Mouse (Mus musculus) midbrain, embryonic 12.5 days (tissue): ENCODE measurements around the gene Nagpa. TPM values are rescaled to one million over a fixed set of nuclear protein-coding genes. Genes with fewer than 3 reads are reported as not detected.
"Not testable (repeated sequence)": the region's sequence is repeated elsewhere in the genome, so short reads cannot be mapped to it uniquely, and the experiment has no call there.

Experiments
- ATAC-seq: fragments of 200-750 bp; cut with Nextera tagmentation; 2 replicates; pipeline ENCODE4 v1.8.0; 2017; ENCODE audit warnings: low read depth, moderate TSS enrichment, moderate library complexity; ENCODE audit not compliant: low FRiP score
- H3K27ac ChIP-seq: fragments of 300-500 bp; sonication (generic); replicated peaks from 2 replicates; pipeline ENCODE4 v1.5.1; 2016; ENCODE audit warnings: mild to moderate bottlenecking
- H3K27me3 ChIP-seq: fragments of 300-500 bp; sonication (generic); 2 replicates; pipeline ENCODE4 v1.6.1; 2016; ENCODE audit warnings: mild to moderate bottlenecking
- H3K36me3 ChIP-seq: fragments of 300-500 bp; sonication (generic); 2 replicates; pipeline ENCODE4 v1.6.1; 2016
- H3K4me1 ChIP-seq: fragments of 300-500 bp; sonication (generic); 2 replicates; pipeline ENCODE4 v1.6.1; 2016
- H3K4me2 ChIP-seq: fragments of 300-500 bp; sonication (generic); replicated peaks from 2 replicates; pipeline ENCODE4 v1.6.1; 2016; ENCODE audit warnings: mild to moderate bottlenecking, moderate library complexity
- H3K4me3 ChIP-seq: fragments of 300-500 bp; sonication (generic); 2 replicates; pipeline ENCODE4 v1.5.1; 2016; ENCODE audit warnings: mild to moderate bottlenecking
- H3K9ac ChIP-seq: fragments of 300-500 bp; sonication (generic); replicated peaks from 2 replicates; pipeline ENCODE4 v1.6.1; 2016; ENCODE audit warnings: mild to moderate bottlenecking, moderate library complexity
- H3K9me3 ChIP-seq: fragments of 300-500 bp; sonication (generic); 2 replicates; pipeline ENCODE4 v1.6.1; 2016; ENCODE audit warnings: mild to moderate bottlenecking
- WGBS: fragments of 180-500 bp; shearing (Covaris S2); methylation state at CpG from one replicate; pipeline ENCODE4 v1.1.7; 2016; 5-methylcytosine and 5-hydroxymethylcytosine counted together
- polyA plus RNA-seq: library from polyadenylated mRNA; unstranded; fragments of >200 nt; fragmentation: Nextera tagmentation; extraction: Ambion mirVana; gene quantifications from 2 replicates; pipeline ENCODE4 v1.2.1, GENCODE M21; 2016

The Nagpa gene
- 11.2 and 12.9 TPM in 2 replicates for polyA plus RNA-seq

GRCm38 (mm10) chr16:5203668-5204433 lies at the start of gene Nagpa:
Gene Nagpa, minus strand, starts transcription at chr16:5204012.
- WGBS = 4% methylated on average over 40 of the region's 40 CpGs
- H3K27me3 ChIP-seq = peaks cover 26% of the 10 kb centered on the region
- peaks cover 5% of the 10 kb centered on the region; the same call in 1 of the 2 replicates for H3K36me3 ChIP-seq
- H3K4me3 ChIP-seq = peak within 1 kb of the TSS; percentile 88
- no peaks in the 10 kb centered on the region for H3K9me3 ChIP-seq
- peaks cover 12% of the 10 kb centered on the region for H3K4me1 ChIP-seq
- no peak within 1 kb of the TSS for H3K27ac ChIP-seq
- peak within 1 kb of the TSS; percentile 99 for H3K4me2 ChIP-seq
- H3K9ac ChIP-seq = peak within 1 kb of the TSS; percentile 69
- peak; percentile 90 for ATAC-seq

- WGBS = 88% methylated on average over 2 of the region's 2 CpGs
- Histone ChIP-seq H3K4me1 (peaks cover 14% of the 10 kb centered on the region), H3K9ac (no peak overlapping the region), H3K9me3 (no peaks in the 10 kb centered on the region), H3K27me3 (no peaks in the 10 kb centered on the region), H3K27ac (no peak overlapping the region), H3K36me3 (peaks cover 21% of the 10 kb centered on the region), H3K4me2 (no peak overlapping the region), H3K4me3 (no peak overlapping the region)
- ATAC-seq = no peak
Measured at GRCm38 (mm10) chr16:5252260-5252659, 48.4 kb upstream of the Nagpa start.

- H3K4me2 ChIP-seq = no peak overlapping the region
- WGBS = 87% methylated on average over 3 of the region's 3 CpGs
- no peaks in the 10 kb centered on the region for H3K9me3 ChIP-seq
- no peak overlapping the region for H3K9ac ChIP-seq
- no peak overlapping the region for H3K27ac ChIP-seq
- H3K4me3 ChIP-seq = no peak overlapping the region
- H3K27me3 ChIP-seq = no peaks in the 10 kb centered on the region
- no peak for ATAC-seq
- H3K36me3 ChIP-seq = peaks cover 26% of the 10 kb centered on the region
- peaks cover 10% of the 10 kb centered on the region for H3K4me1 ChIP-seq
Measured at GRCm38 (mm10) chr16:5250891-5251290, 47.1 kb upstream of the Nagpa start.

GRCm38 (mm10) chr16:5244411-5244810 lies 40.6 kb upstream of the Nagpa start:
- no peaks in the 10 kb centered on the region for H3K4me1 ChIP-seq
- ATAC-seq = no peak
- no peak overlapping the region for H3K4me3 ChIP-seq
- no peak overlapping the region for H3K27ac ChIP-seq
- no peak overlapping the region for H3K9ac ChIP-seq
- no peak overlapping the region for H3K4me2 ChIP-seq
- no peaks in the 10 kb centered on the region for H3K9me3 ChIP-seq
- H3K36me3 ChIP-seq = peaks cover 74% of the 10 kb centered on the region
- no peaks in the 10 kb centered on the region for H3K27me3 ChIP-seq
- WGBS = 32% methylated on average over 7 of the region's 7 CpGs

GRCm38 (mm10) chr16:5242882-5243281 lies 39.1 kb upstream of the Nagpa start:
- Histone ChIP-seq H3K9me3 (no peaks in the 10 kb centered on the region), H3K27me3 (no peaks in the 10 kb centered on the region), H3K4me1 (no peaks in the 10 kb centered on the region), H3K4me3 (no peak overlapping the region), H3K9ac (no peak overlapping the region), H3K4me2 (no peak overlapping the region), H3K36me3 (peaks cover 64% of the 10 kb centered on the region), H3K27ac (no peak overlapping the region)
- no peak for ATAC-seq
- 93% methylated on average over 6 of the region's 6 CpGs for WGBS

GRCm38 (mm10) chr16:5242355-5242754 lies 38.5 kb upstream of the Nagpa start:
- 92% methylated on average over 4 of the region's 4 CpGs for WGBS
- no peaks in the 10 kb centered on the region for H3K9me3 ChIP-seq
- H3K36me3 ChIP-seq = peaks cover 58% of the 10 kb centered on the region

GRCm38 (mm10) chr16:5233418-5234313 lies 29.9 kb upstream of the Nagpa start, which contains the start of gene Alg1:
Gene Alg1, plus strand, starts transcription at chr16:5233621.
- ATAC-seq = peak; percentile 95
- no peaks in the 10 kb centered on the region for H3K27me3 ChIP-seq
- H3K4me3 ChIP-seq = peak within 1 kb of the TSS; percentile 86
- H3K9ac ChIP-seq = peak within 1 kb of the TSS; percentile 83
- no peaks in the 10 kb centered on the region for H3K36me3 ChIP-seq
- 2% methylated on average over 47 of the region's 47 CpGs for WGBS
- H3K9me3 ChIP-seq = no peaks in the 10 kb centered on the region
- peak within 1 kb of the TSS; percentile 76 for H3K4me2 ChIP-seq
- H3K4me1 ChIP-seq = peaks cover 7% of the 10 kb centered on the region
- H3K27ac ChIP-seq = no peak within 1 kb of the TSS

More at GRCm38 (mm10) chr16:5242355-5242754, 38.5 kb upstream of the Nagpa start:
- Histone ChIP-seq H3K27me3 (no peaks in the 10 kb centered on the region), H3K9ac (no peak overlapping the region), H3K4me2 (no peak overlapping the region), H3K4me1 (no peaks in the 10 kb centered on the region), H3K4me3 (no peak overlapping the region), H3K27ac (no peak overlapping the region)
- no peak for ATAC-seq

GRCm38 (mm10) chr16:5232982-5233381 lies 29.2 kb upstream of the Nagpa start:
- 73% methylated on average over 4 of the region's 4 CpGs for WGBS
- 0 out of 2 replicates have a peak, but pooled peaks have one; percentile 14 for ATAC-seq
- H3K4me2 ChIP-seq = peak overlapping the region; percentile 76
- peaks cover 7% of the 10 kb centered on the region for H3K4me1 ChIP-seq
- H3K27ac ChIP-seq = no peak overlapping the region
- H3K9me3 ChIP-seq = no peaks in the 10 kb centered on the region
- H3K27me3 ChIP-seq = no peaks in the 10 kb centered on the region
- no peak overlapping the region for H3K9ac ChIP-seq
- peak overlapping the region; percentile 86 for H3K4me3 ChIP-seq
- no peaks in the 10 kb centered on the region for H3K36me3 ChIP-seq

GRCm38 (mm10) chr16:5228103-5228502 lies 24.3 kb upstream of the Nagpa start:
- 73% methylated on average over 3 of the region's 3 CpGs for WGBS

GRCm38 (mm10) chr16:5227501-5227900 lies 23.7 kb upstream of the Nagpa start:
- H3K4me1 ChIP-seq, H3K27me3 ChIP-seq, H3K9ac ChIP-seq, H3K4me2 ChIP-seq, H3K27ac ChIP-seq, ATAC-seq, H3K9me3 ChIP-seq, H3K4me3 ChIP-seq, H3K36me3 ChIP-seq: not testable (repeated sequence)
- WGBS = 85% methylated on average over 19 of the region's 19 CpGs

More at GRCm38 (mm10) chr16:5228103-5228502, 24.3 kb upstream of the Nagpa start:
- H3K9me3 ChIP-seq, H3K27me3 ChIP-seq, H3K9ac ChIP-seq, H3K4me2 ChIP-seq, H3K36me3 ChIP-seq, H3K4me1 ChIP-seq, H3K27ac ChIP-seq, H3K4me3 ChIP-seq, ATAC-seq: not testable (repeated sequence)

- H3K9ac ChIP-seq, H3K36me3 ChIP-seq, H3K27ac ChIP-seq, H3K27me3 ChIP-seq, H3K4me1 ChIP-seq, H3K4me3 ChIP-seq, H3K9me3 ChIP-seq, H3K4me2 ChIP-seq, ATAC-seq: not testable (repeated sequence)
- 20% methylated on average over 1 of the region's 1 CpGs for WGBS
Measured at GRCm38 (mm10) chr16:5226534-5226933, 22.7 kb upstream of the Nagpa start.

GRCm38 (mm10) chr16:5222140-5222539 lies 18.3 kb upstream of the Nagpa start, which contains the start of gene AU021092:
Gene AU021092, minus strand, starts transcription at chr16:5222299.
- ATAC-seq = no peak
- Histone ChIP-seq H3K9me3 (no peaks in the 10 kb centered on the region), H3K27ac (no peak within 1 kb of the TSS), H3K4me2 (no peak within 1 kb of the TSS), H3K4me1 (no peaks in the 10 kb centered on the region), H3K27me3 (0 out of 2 replicates have a peak, but pooled peaks cover 3% of the 10 kb centered on the region), H3K36me3 (no peaks in the 10 kb centered on the region), H3K4me3 (no peak within 1 kb of the TSS), H3K9ac (no peak within 1 kb of the TSS)
- WGBS = 81% methylated on average over 6 of the region's 6 CpGs
